Comparison of ENCODE assay signal across 21 mouse cellular contexts in genomic region chr11:102083193-102083592, GRCm38 (mm10). TPM values are rescaled to one million over a fixed set of nuclear protein-coding genes. Genes with fewer than 3 reads are reported as not detected.
DNase-seq lines count a peak whose midpoint lies in the region; ATAC-seq lines count a peak whose summit lies in the region.
"Had no signal": no experiment of that assay in that cellular context is flagged by ENCODE, and none has a peak within 500 bp of the region (broad histone marks: within the 10 kb centered on the region; RNA-seq: fewer than 3 reads in every experiment).

No protein-coding gene starts in this region.

- no peak overlapping the region for H3K4me2 ChIP-seq in forebrain, embryonic 14.5 days (ENCODE audit: low read length)
- peak overlapping the region; percentile 83; the same call in 1 of the 2 replicates for H3K4me2 ChIP-seq in midbrain, embryonic 16.5 days (ENCODE audit: low read length)

- peak; percentile 50 to 52 for DNase-seq in left cerebral cortex, postnatal 25 days (ENCODE audit: low spot score in 2 of 2)
- no peak for DNase-seq in left cerebral cortex, adult 11 months (ENCODE audit: low spot score)
- DNase-seq in brain, adult 2 months (ENCODE audit: low read depth, low spot score) = peak; percentile 76
- peak; percentile 22 for DNase-seq in forebrain, embryonic 14.5 days (ENCODE audit: low spot score)
- no peak for DNase-seq in gastrocnemius, postnatal 25 days
- DNase-seq in kidney, adult 18-20 months = no peak
- DNase-seq: adrenal gland, adult 2 months; cerebellum, postnatal 25 days; left cerebral cortex, postnatal 4 days; lung, adult 2 months; spleen, adult 18-20 months had no signal

- no peaks in the 10 kb centered on the region for H3K27me3 ChIP-seq in forebrain, embryonic 14.5 days (replicated peaks; ENCODE audit: control insufficient read depth, insufficient read depth, low read length)
- H3K27me3 ChIP-seq in midbrain, embryonic 16.5 days (ENCODE audit: control insufficient read depth, insufficient read depth, low read depth, low read length) = no peaks in the 10 kb centered on the region
- H3K27me3 ChIP-seq: embryonic facial prominence, embryonic 13.5 days; Patski had no signal

- H3K27ac ChIP-seq in forebrain, embryonic 14.5 days (ENCODE audit: low read depth, low read length) = no peak overlapping the region
- peak overlapping the region; percentile 30; the same call in 1 of the 2 replicates for H3K27ac ChIP-seq in midbrain, embryonic 16.5 days (ENCODE audit: low read length)
- H3K27ac ChIP-seq: embryonic facial prominence, embryonic 13.5 days had no signal

- no peak overlapping the region for H3K4me3 ChIP-seq in forebrain, embryonic 14.5 days (ENCODE audit: low read depth, low read length)
- no peak overlapping the region for H3K4me3 ChIP-seq in midbrain, embryonic 16.5 days (ENCODE audit: low read depth, low read length)

- 40% methylated on average over 4 of the region's 4 CpGs for WGBS in forebrain, embryonic 14.5 days
- WGBS in midbrain, embryonic 16.5 days = 28% methylated on average over 4 of the region's 4 CpGs

- H3K9me3 ChIP-seq in forebrain, embryonic 14.5 days (replicated peaks; ENCODE audit: control insufficient read depth, low read length) = no peaks in the 10 kb centered on the region
- H3K9me3 ChIP-seq in midbrain, embryonic 16.5 days (replicated peaks; ENCODE audit: control insufficient read depth, low read length, poor library complexity, severe bottlenecking) = no peaks in the 10 kb centered on the region
- H3K9me3 ChIP-seq: embryonic facial prominence, embryonic 13.5 days had no signal

- no peak overlapping the region for H3K9ac ChIP-seq in forebrain, embryonic 14.5 days (ENCODE audit: low read length)
- H3K9ac ChIP-seq in midbrain, embryonic 16.5 days (ENCODE audit: low read depth, low read length) = peak overlapping the region; percentile 71; the same call in 1 of the 2 replicates

- peaks cover 23% of the 10 kb centered on the region for H3K4me1 ChIP-seq in forebrain, embryonic 14.5 days (ENCODE audit: control insufficient read depth, insufficient read depth, low read length)
- peaks cover 30% of the 10 kb centered on the region for H3K4me1 ChIP-seq in midbrain, embryonic 16.5 days (ENCODE audit: control insufficient read depth, insufficient read depth, low read length)

- peaks cover 26% of the 10 kb centered on the region for H3K36me3 ChIP-seq in forebrain, embryonic 14.5 days (ENCODE audit: control insufficient read depth, insufficient read depth, low read length)
- H3K36me3 ChIP-seq in midbrain, embryonic 16.5 days (ENCODE audit: control insufficient read depth, insufficient read depth, low read length) = peaks cover 7% of the 10 kb centered on the region; the same call in 1 of the 2 replicates

- no peak for ATAC-seq in forebrain, embryonic 14.5 days
- no peak for ATAC-seq in midbrain, embryonic 16.5 days
- ATAC-seq: Patski had no signal

- intact Hi-C loops in left cerebral cortex, postnatal 25 days (cut with DNase I) = no loop called here

RNA-seq across cellular contexts. Expression of gene Mpp2, which starts 5.1 kb away (rescaled TPM):
- total RNA-seq in left cerebral cortex, postnatal 25 days (2021) = 100 to 1,000 TPM; 153 to 174 TPM
- polyA plus RNA-seq in forebrain, embryonic 14.5 days (2014; fragmentation: Nextera tagmentation; extraction: Ambion mirVana) = 15.3 and 16.8 TPM in 2 replicates
- polyA plus RNA-seq in midbrain, embryonic 16.5 days (2015; fragmentation: Nextera tagmentation; extraction: Ambion mirVana) = 31.8 and 39.9 TPM in 2 replicates
- total RNA-seq in gastrocnemius, postnatal 25 days (2021) = 1 to 10 TPM; 1.2 to 2.1 TPM
- total RNA-seq: neutrophil, adult 5-6 weeks had no signal

RNA-seq across cellular contexts. Expression of gene Ppy, which starts 17.9 kb away (rescaled TPM):
- total RNA-seq in left cerebral cortex, postnatal 25 days (2021) = not detected
- not detected in 2 replicates for polyA plus RNA-seq in forebrain, embryonic 14.5 days (2014; fragmentation: Nextera tagmentation; extraction: Ambion mirVana)
- polyA plus RNA-seq in midbrain, embryonic 16.5 days (2015; fragmentation: Nextera tagmentation; extraction: Ambion mirVana) = not detected in 2 replicates
- total RNA-seq in gastrocnemius, postnatal 25 days (2021) = not detected
- total RNA-seq: adrenal gland, adult 2 months; CH12.LX; heart, adult 8-10 months; hematopoietic stem cell, adult 5-6 weeks; layer of hippocampus, adult 8-10 months; left cerebral cortex, postnatal 4 days; megakaryocyte, adult 5-6 weeks; neutrophil, adult 5-6 weeks had no signal
- polyA plus RNA-seq: adrenal gland, adult 2 months; embryonic facial prominence, embryonic 13.5 days; kidney, embryonic 14.5 days; Patski had no signal

RNA-seq across cellular contexts. Expression of gene Pyy, which starts 24.4 kb away (rescaled TPM):
- not detected for total RNA-seq in left cerebral cortex, postnatal 25 days (2021)
- not detected in 2 replicates for polyA plus RNA-seq in forebrain, embryonic 14.5 days (2014; fragmentation: Nextera tagmentation; extraction: Ambion mirVana)
- not detected in 2 replicates for polyA plus RNA-seq in midbrain, embryonic 16.5 days (2015; fragmentation: Nextera tagmentation; extraction: Ambion mirVana)
- not detected for total RNA-seq in gastrocnemius, postnatal 25 days (2021)
- total RNA-seq: adrenal gland, adult 2 months; CH12.LX; heart, adult 8-10 months; hematopoietic stem cell, adult 5-6 weeks; layer of hippocampus, adult 8-10 months; left cerebral cortex, postnatal 4 days; megakaryocyte, adult 5-6 weeks; neutrophil, adult 5-6 weeks had no signal
- polyA plus RNA-seq: adrenal gland, adult 2 months; embryonic facial prominence, embryonic 13.5 days; kidney, embryonic 14.5 days; lung, adult 2 months; Patski had no signal

RNA-seq across cellular contexts. Expression of gene Cd300lg, which starts 41.9 kb away (rescaled TPM):
- total RNA-seq in left cerebral cortex, postnatal 25 days (2021) = not detected
- 0.23 TPM in 1 of 2 replicates, not detected in the other for polyA plus RNA-seq in forebrain, embryonic 14.5 days (2014; fragmentation: Nextera tagmentation; extraction: Ambion mirVana)
- polyA plus RNA-seq in midbrain, embryonic 16.5 days (2015; fragmentation: Nextera tagmentation; extraction: Ambion mirVana) = 0.23 and 0.46 TPM in 2 replicates
- total RNA-seq in gastrocnemius, postnatal 25 days (2021) = 10 to 100 TPM; 13.1 to 16.5 TPM
- total RNA-seq: CH12.LX; hematopoietic stem cell, adult 5-6 weeks; layer of hippocampus, adult 8-10 months; left cerebral cortex, postnatal 4 days had no signal
- polyA plus RNA-seq: Patski had no signal

RNA-seq across cellular contexts. Expression of gene Mpp3, which starts 54.9 kb away (rescaled TPM):
- total RNA-seq in left cerebral cortex, postnatal 25 days (2021) = 10 to 100 TPM; 71.2 to 72.9 TPM
- polyA plus RNA-seq in forebrain, embryonic 14.5 days (2014; fragmentation: Nextera tagmentation; extraction: Ambion mirVana) = 34.2 and 39.6 TPM in 2 replicates
- 57.4 and 64.6 TPM in 2 replicates for polyA plus RNA-seq in midbrain, embryonic 16.5 days (2015; fragmentation: Nextera tagmentation; extraction: Ambion mirVana)
- 10 to 100 TPM; 17.6 to 29.5 TPM for total RNA-seq in gastrocnemius, postnatal 25 days (2021)
- total RNA-seq: megakaryocyte, adult 5-6 weeks; neutrophil, adult 5-6 weeks had no signal

Comparison
In these comparisons a context has a peak if more than half of its experiments do, and no peak if none do; other contexts are left out.
1. DNase-seq: peak in left cerebral cortex, postnatal 25 days (2 of 2), brain, adult 2 months (single experiment) and forebrain, embryonic 14.5 days (single experiment); none in left cerebral cortex, adult 11 months (single experiment), gastrocnemius, postnatal 25 days (single experiment) and kidney, adult 18-20 months (single experiment).
2. RNA of gene Mpp2, which starts 5.1 kb away (total RNA-seq): 153 to 174 TPM in left cerebral cortex, postnatal 25 days; 1.2 to 2.1 TPM in gastrocnemius, postnatal 25 days; every median in the first group is over 10 times any median in the second.